Mouse (Mus musculus) ovary, postnatal 10 days (tissue): ENCODE measurements around the gene Sfxn3.
"Not testable (repeated sequence)": the region's sequence is repeated elsewhere in the genome, so short reads cannot be mapped to it uniquely, and the experiment has no call there.

Source experiments
- DNase-seq: peaks from one replicate; pipeline ENCODE4 v3.0.0; 2022; ENCODE audit warnings: low spot score

Gene Sfxn3

GRCm38 (mm10) chr19:45018351-45018831 lies 28.9 kb upstream of the Sfxn3 start:
- DNase-seq: no peak

GRCm38 (mm10) chr19:45020348-45020747 lies 27.0 kb upstream of the Sfxn3 start:
- no peak for DNase-seq

GRCm38 (mm10) chr19:45021362-45021761 lies 25.9 kb upstream of the Sfxn3 start:
- DNase-seq: no peak

GRCm38 (mm10) chr19:45023993-45024392 lies 23.3 kb upstream of the Sfxn3 start:
- DNase-seq: no peak

- DNase-seq: no peak
Measured at GRCm38 (mm10) chr19:45024775-45025174, 22.5 kb upstream of the Sfxn3 start.

- DNase-seq: no peak
Measured at GRCm38 (mm10) chr19:45025937-45026568, 21.2 kb upstream of the Sfxn3 start.

- no peak for DNase-seq
Measured at GRCm38 (mm10) chr19:45026958-45027670, 20.2 kb upstream of the Sfxn3 start.

GRCm38 (mm10) chr19:45027848-45028247 lies 19.5 kb upstream of the Sfxn3 start:
- DNase-seq: no peak

GRCm38 (mm10) chr19:45028746-45029145 lies 18.6 kb upstream of the Sfxn3 start:
- no peak for DNase-seq

- no peak for DNase-seq
Measured at GRCm38 (mm10) chr19:45029571-45029970, 17.7 kb upstream of the Sfxn3 start.

GRCm38 (mm10) chr19:45030111-45030510 lies 17.2 kb upstream of the Sfxn3 start:
- no peak for DNase-seq

- no peak for DNase-seq
Measured at GRCm38 (mm10) chr19:45030746-45031693, 16.3 kb upstream of the Sfxn3 start.

- DNase-seq: no peak
Measured at GRCm38 (mm10) chr19:45031780-45032179, 15.5 kb upstream of the Sfxn3 start.

GRCm38 (mm10) chr19:45032570-45033332 lies 14.6 kb upstream of the Sfxn3 start:
- no peak for DNase-seq

- no peak for DNase-seq
Measured at GRCm38 (mm10) chr19:45036867-45037266, 10.4 kb upstream of the Sfxn3 start.

- DNase-seq: not testable (repeated sequence)
Measured at GRCm38 (mm10) chr19:45038198-45038597, 9.1 kb upstream of the Sfxn3 start.

GRCm38 (mm10) chr19:45040214-45040613 lies 7.1 kb upstream of the Sfxn3 start:
- DNase-seq: no peak

GRCm38 (mm10) chr19:45044389-45044927 lies 2.8 kb upstream of the Sfxn3 start:
- DNase-seq: no peak

- no peak for DNase-seq
Measured at GRCm38 (mm10) chr19:45045236-45045635, 2.1 kb upstream of the Sfxn3 start.

GRCm38 (mm10) chr19:45045651-45046050 lies 1.7 kb upstream of the Sfxn3 start, which contains the start of gene Pdzd7:
Pdzd7 (minus strand) TSS chr19:45045717.
- no peak for DNase-seq
